Mouse (Mus musculus) liver, adult (tissue): ENCODE results near the gene Ctnnd2.

Source experiments
- GATA4 ChIP-seq: IDR thresholded peaks from 2 replicates; pipeline ENCODE4 v1.6.1; 2014; ENCODE audit warnings: mild to moderate bottlenecking, low read length; ENCODE audit not compliant: insufficient replicate concordance

The Ctnnd2 gene

DNA sequence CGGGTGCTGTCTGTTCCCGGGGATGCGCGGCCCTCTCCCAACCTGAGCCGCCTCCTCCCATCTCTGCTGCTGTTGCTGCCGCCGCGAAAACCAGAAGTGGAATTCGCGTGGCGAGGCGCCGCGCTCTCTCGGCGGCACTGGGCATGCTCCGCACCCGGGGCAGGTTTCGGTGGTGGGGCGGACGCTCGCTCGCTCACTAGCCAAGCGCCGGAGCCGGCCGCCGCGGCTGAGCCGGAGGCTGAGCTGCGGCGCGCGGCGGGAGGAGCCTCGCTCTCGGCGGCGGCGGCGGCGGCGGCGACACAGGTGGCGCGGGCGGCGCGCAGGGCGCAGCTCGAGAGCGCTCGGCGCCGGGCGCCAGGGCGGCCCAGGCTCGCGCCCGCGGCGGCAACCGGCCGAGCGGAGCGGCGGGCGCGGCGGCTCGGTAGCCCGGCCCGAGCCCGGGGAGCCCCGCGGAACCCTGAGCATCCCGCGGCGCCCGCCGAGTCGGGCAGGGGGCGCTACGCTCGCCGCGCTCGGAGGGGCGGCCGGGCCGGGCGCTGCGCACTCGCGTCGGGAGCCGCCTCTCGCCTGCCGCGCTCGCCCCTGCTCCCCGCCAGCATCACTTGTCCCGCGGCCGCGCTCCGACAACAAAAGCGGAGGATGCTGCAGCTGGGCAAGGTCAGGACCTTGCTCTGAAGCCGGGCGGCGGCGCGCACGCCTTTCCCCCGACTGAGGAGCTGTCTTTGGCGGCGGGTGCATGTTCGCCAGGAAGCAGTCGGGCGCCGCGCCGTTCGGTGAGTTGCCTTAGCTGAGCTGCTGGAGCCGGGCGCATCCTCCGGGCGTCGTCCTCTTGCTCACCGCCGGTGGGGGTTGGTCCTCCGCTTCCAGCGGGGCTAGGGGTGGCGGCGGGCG, at the start of gene Ctnnd2:
Gene Ctnnd2, plus strand, starts transcription at position 203 of the 891 bp plus-strand sequence.
- TF ChIP-seq GATA4: no peak

DNA sequence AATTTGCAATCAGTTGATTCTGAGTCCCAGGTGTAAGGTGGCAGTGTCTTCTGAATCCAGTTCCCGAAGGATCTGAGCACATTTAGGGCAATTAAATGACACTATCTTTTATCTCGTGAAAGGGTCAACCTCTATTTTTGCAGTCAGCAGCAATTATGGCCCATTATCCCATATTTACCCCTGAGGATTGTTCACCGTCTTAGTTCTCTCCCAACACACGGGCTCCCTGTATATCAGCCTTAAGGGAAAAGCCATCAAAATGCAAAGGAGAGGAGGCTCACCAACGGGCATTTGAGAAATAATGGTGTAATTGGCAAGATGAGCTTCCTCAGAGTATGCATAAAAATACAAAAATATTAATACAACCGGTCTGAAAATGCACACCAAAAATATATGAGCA, 41.7 kb upstream of the Ctnnd2 start:
- TF ChIP-seq GATA4: no peak

DNA sequence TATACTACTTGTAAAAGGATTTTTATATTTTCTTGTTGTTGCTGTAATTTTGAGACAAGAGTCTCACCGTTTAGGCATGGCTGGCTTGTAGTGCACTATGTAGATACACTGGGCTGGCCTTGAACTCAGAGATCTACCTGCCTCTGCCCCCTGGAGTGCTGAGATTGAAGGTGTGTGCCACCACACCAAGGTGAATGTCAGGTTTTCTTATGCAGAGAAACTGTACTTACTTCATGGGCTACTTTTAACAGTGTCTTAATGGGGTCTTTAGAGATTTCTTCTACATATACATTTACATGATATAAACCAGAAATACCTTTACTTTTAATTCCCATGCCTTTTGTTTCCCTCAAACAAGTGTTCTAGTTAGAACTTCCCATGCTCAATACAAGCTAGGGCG, 27.0 kb upstream of the Ctnnd2 start:
- no peak for TF ChIP-seq GATA4

DNA sequence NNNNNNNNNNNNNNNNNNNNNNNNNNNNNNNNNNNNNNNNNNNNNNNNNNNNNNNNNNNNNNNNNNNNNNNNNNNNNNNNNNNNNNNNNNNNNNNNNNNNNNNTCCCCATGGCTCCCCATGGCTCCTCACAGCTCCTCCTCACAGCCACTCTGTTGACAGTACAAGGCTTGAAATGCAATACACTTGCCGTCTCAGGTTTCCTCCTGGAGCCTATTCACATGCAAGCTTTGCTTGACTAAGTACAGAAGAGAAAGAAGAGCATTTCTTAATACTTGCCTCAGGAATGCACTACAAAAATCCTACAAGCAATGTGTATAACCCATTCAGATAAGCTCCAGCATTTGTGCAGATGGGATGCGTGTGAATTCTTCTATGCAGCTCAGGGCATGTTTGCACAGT, 20.2 kb upstream of the Ctnnd2 start:
- no peak for TF ChIP-seq GATA4

DNA sequence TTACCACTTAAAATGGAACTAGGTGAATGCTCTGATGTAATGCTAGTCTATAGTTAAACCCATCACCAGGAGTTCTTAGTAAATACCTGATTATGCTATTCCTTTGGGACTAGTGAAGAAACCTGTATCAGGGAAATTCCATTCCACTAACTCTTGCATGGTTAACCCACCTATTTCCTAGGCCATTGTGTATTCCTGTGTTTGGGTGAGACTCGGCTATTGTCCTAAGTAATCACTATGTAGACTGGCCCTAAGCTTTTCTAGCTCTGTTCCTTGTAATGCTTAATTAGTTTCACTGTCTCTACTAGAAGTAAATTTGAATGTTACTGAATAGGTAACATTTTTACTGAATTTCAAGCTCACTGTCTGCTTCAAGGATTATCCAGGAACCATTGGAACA, 14.4 kb upstream of the Ctnnd2 start:
- TF ChIP-seq GATA4: no peak

DNA sequence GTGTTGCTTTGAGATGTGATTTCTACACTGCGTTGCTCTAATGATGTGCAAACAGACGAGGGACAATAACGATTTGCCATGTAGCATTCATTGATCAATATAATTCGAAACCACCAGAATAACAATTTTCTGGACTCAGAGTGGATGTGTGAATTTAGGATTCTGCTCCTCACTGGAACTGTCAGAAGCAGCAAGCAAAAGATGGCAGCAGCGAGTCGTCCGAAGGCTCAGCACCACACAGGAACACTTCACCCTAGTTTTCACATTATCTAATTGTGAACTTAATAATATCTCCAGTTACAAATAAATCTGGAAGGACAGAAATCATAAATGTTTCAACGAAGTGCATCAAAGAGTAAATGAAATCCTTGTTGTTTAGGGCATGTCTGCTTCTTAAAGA, 2.4 kb upstream of the Ctnnd2 start:
- TF ChIP-seq GATA4: no peak

DNA sequence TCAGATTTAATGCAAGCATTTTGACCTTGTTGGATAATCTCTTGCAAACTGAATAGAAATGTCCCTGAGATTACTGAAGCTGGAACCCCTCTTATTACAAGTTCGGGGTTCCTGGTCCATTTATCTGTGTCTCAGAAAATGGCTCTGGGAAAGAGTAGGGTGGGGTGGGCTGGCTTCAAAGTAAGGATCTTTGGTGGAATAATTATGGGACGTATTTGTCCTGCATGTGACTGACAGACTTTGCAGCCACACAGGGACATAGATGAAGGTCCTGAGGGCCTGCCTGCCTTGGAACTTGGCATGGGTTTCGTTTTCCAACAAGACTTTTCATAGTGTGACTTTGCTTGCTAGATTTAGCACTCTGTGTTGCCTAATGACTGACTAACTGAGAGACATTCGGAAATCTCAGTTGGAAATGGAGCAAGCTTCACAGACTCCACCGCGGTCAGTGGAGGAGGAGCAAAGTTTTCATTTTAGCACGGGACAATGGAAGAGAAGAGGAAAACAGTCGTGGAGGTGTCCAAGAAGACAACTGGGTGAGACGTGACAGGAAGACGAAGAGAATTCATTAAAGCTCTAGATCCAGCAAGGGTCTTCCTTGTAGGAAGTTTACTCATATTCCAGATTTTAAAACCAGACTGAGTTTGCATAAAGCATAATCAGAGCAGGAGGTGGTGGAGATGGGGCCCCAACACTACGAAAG, 749 bp upstream of the Ctnnd2 start:
- TF ChIP-seq GATA4: no peak

DNA sequence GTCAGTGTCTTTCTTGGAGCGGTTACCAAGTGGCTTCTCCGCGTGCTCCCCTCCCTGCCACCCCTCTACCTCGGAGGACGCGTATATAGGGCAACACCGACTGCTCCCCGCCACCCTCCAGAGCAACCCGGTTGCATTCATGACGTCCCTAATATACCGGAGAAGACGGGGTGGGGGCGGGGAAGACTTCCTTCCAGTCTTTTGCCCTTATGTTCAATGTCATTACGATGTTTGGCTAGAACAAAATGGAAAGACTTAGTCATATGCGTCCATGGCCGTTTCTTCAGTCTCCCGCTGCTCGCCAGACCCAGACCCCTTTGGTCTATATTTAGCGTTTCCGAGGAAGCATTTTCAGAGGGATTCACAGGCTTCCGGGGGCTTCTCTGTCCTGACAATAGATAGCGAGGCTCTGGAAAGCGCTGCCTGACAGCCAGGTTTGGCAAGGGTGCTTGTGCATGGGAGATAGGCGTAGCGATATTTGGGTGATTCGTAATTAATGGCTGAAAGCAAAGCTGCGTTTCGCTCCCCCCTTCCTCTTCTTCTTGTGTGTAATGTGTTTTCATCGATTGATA, 1.1 kb downstream of the Ctnnd2 start:
- no peak for TF ChIP-seq GATA4

DNA sequence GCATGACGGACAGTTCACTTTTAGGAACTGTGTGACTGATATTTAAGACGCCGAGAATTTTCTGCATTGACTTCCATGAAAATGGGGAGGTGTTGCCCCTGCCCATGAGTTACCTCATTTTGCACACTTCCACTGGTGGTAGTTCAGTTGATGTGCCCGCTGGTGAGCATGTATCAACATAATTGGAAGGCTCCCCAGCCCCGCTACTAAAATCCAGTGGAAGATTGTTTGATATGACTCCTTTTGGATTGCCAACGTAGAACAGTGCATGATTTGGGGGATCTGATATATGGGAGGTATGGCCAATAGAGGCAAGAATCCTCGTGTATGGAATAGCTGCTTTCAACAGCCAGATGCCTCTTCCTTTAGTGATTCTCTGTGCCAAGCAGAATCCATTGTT, 1.9 kb downstream of the Ctnnd2 start:
- TF ChIP-seq GATA4: no peak

DNA sequence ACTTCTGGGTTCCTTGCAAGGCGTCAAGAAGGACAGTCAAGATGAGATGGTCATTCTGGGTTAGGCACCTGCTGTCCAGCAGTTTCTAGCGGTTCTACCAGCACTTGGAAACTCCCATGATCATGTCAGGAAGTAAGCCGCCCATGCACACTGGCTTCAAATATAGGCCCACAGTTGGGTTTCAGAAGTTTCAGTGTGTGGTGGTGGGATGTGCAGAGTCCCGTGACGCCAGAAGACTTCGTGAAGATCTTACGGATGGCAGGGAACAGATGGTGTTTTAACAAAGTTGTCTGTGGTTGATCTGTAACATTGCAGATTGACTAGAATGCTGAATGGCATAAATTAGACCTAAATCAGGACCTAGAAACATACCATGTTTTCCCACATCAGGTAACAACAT, 11.6 kb downstream of the Ctnnd2 start:
- TF ChIP-seq GATA4: no peak

DNA sequence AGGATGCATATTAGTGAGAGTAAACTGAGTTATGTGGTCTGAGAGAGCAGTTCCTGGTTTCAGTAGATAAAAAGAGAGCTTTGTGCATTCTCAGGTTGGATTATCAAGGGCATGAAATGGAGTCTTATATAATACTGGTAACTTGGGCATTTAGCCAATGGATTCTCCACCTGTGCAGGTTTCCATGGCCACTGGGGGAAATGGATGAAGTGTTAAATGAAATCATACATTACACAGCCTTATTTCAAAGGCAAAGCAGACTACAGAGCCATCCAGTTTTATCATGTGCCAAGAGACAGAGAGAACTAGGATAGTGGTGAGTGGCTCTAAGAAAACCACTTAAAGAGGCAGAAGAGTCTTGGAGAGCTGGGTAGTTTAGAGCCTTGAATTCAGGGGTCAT, 18.5 kb downstream of the Ctnnd2 start:
- no peak for TF ChIP-seq GATA4

DNA sequence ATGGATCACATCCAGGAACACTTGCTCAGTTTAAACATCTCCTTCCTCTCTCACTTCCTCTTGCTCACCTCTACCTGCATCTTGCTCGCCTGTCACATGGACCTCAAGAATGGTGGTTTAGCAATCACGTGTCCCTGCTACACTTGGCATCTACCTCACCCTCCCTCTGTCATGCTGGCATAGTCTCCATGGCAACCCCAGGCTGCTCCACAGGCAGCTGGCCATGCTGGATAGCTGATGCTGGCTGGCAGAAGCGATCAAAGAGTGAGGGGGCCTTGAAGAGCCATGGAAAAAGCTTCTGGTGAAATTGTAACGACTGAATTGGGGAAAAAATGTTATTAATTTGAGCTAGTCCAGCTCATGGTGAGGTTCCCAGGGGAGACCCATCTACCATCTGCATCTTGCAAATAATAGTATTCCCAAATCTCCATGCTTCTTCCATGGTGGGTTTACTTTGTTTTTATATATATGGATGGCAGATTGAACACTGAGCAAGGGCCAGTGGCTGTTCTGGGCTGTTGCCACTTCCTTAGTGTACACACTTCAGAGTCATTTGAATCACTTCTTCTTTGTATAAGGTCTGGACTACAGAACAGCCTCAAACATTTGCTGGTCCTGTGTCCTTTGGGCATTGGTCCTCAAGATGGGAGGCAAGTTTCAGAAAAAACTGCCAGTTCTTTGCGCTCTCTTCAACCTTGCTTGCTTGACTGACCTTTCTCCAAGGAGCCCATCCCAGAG, 19.7 kb downstream of the Ctnnd2 start:
- no peak for TF ChIP-seq GATA4

DNA sequence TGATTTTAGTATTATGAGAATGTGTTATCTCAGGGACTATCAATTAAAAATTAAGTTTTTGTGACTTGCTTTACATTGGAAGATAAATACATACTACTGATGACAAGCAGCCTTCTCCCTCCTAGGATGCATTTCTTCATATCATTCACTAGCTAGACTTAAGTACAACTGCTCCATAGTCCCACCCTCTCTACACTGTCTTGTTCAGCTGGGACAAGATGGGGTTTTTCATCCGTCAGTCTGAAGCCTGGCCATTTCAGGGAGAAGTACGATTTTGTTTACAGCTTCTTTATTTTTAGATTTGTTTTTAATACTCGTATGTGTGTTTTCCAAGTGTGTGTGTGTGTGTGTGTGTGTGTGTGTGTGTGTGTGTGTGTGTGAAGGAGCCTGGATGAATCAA, 26.0 kb downstream of the Ctnnd2 start:
- no peak for TF ChIP-seq GATA4

DNA sequence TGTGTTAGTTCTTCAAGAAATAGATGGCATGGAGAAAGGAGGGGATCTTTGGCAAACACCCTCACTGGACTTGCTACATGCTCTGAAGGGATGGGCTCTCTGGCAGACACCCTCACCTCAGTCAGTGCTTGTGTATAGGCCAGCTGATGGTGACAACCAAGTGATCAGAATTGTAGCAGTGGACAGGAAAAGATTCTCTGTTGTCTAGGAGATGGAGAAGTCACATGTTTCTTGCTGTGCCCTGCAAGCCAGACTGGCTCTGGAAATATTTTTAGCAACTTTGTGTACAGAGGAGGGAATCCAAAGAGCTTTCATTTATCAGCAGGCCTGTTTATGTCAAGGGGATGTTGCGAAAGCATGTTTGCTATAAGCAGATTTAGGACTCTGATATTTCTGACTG, 27.4 kb downstream of the Ctnnd2 start:
- no peak for TF ChIP-seq GATA4

DNA sequence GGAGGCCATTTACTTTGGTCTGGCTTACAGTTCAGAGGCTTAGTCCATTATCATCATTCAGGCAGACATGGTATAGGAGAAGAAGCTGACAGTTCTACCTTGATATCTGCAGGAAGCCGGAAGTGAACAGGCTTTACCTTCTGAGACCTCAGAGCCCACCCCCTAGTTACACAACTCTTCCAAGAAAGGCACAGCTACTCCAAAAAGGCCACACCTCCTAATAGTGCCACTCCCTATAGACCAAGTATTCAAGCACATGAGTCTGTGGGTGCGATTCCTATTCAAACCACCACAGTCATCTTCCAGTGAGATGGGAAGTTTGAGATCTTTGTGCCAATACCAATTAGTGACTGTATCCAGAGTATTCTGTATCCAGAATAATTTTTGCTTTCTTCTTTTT, 28.8 kb downstream of the Ctnnd2 start:
- TF ChIP-seq GATA4: no peak

DNA sequence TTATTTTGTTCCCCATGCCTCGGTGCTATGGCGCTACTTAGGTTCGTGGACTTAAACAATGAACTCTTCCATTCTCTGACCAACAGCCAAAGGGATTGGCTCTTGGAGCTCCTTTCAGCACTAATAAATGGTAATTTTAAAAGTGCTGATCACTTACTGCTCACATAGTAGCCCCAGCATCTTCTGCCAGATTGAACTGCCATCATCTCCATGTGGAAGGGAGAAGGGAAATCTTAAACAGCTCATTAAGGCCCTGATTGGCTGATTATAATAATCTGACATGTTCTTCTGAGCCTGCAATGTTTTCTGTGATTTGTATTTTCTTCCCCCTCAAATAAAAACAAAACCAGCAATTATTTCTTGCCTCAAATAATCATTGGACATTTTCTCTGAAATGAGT, 29.2 kb downstream of the Ctnnd2 start:
- TF ChIP-seq GATA4: no peak

DNA sequence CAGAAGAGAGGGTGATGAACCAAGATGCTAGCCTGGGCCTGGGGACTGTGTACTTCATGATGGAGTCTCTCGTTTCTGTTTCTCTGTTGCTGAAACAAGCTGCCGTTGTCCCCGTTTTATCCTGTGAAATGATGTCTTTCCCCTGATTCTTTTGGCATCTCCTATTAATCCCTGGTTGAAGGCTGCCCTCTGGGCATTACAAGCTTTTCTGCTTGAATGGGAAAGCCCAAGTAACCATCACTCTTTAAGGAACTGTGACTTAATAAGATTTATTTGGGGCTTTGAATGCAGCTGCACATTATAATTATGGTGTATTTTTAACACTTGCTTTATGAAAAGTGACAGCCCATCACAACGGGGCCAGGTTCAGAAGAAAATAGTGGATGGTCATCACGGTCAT, 40.4 kb downstream of the Ctnnd2 start:
- TF ChIP-seq GATA4: no peak
